Mouse (Mus musculus): ENCODE measurements around the gene Eif3i. TPM values are rescaled to one million over a fixed set of nuclear protein-coding genes. Genes with fewer than 3 reads are reported as not detected.
"Not testable (repeated sequence)": the region's sequence is repeated elsewhere in the genome, so short reads cannot be mapped to it uniquely, and the experiment has no call there.

Eif3i gene
- total RNA-seq, 4 experiments from 2014 or later, result 174 to 190 (median 182) TPM

DNA sequence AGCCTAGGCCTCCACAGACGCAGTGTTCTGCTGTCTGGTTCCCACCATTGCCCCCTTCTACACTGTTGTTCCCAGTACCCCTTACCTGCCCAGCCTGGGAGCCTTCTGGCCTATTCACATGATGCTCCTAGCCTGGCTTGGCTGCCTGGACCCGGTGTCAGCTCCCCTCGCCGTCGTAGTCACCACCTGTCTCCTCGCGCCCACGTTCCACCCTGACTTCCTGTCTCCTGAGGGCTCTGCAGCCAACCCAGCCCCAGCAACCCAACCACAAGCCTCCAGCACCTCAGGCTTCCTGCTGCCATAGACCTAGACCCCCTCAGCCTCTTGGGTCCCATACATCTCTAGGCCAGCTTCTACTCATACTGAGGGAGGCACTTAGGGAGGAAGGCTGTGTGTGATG is 27.0 kb downstream of the Eif3i start, which contains the start of gene Lck:
Gene Lck, minus strand, starts transcription at position 212 of the 400 bp plus-strand sequence.
- no peak for DNase-seq

DNA sequence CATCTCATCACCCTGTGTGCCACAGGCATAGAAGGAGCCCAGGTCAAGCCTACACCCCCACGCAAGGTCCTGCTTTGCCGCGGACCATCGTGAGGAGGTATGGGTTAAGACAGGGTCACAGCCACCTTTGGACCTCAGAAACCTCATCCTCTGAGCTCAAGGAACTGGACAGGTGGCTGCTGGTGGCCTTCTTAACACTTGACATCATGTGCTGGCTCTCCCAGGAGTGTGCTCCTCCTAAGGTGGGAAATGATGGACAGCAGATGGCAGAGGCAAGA is 27.4 kb downstream of the Eif3i start:
- DNase-seq, result no peak

DNA sequence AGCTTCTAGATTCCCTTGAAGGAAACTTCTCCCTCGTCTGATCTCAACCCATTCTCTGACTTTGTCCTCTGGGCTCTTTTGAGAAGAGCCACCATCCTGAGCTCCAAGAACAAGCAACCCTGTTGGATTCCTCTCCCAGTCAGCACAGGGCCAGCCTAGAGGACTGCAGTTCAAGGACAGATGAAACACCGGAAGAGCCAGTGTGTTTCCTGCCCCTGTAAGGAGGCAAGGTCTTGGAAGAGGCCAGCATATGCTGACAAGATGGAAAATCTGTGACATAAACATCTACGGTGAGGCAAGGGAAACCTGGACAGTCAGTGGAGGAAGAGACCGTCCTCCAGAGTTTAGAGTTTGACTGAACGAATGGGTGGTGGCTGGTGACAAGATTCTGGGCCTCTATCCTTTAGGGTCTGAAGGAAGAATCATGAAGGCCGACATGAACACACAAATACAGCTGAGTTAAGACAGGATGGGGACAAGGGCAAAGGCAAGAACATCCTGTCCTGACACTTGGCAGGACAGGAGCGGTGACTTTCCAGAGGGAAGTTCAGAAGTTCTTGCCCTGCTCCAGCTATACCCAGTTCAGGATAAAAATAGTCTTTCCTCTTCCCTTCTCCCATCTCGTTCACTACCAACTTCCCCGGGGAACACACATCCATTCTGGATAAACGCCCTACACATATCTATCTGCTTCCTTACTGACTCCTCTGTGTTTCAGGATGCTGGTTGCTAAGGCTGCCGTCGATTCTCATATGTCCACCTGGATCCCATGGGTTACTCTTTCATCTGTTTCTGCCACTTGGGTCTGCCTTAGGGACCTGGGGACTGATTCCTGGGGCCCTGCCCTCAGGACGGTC is 28.0 kb downstream of the Eif3i start:
- DNase-seq, result no peak

DNA sequence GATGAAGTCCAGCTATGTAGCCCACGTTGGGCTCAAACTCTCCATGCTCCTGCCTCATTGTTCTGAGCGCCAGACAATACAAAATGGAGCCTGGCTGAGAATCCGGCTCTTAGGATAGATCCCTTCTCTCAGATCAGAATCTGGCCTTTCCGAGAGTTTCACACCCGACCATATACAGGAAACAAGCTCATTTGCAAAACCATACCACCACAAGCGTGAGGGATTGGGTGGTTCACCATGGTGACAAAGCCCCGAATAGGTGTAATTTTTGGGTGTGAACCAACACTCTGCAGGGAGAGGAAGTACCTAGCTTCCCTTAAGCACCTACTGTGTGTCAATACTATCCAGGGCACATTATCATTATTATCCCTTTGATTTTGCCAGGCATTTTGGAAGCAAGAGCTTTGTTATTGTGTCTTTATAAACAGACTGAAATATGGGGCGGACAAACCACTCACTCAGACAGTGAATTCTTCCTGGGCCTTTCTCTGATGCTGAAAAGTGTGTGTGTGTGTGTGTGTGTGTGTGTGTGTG is 28.8 kb downstream of the Eif3i start:
- no peak for DNase-seq

DNA sequence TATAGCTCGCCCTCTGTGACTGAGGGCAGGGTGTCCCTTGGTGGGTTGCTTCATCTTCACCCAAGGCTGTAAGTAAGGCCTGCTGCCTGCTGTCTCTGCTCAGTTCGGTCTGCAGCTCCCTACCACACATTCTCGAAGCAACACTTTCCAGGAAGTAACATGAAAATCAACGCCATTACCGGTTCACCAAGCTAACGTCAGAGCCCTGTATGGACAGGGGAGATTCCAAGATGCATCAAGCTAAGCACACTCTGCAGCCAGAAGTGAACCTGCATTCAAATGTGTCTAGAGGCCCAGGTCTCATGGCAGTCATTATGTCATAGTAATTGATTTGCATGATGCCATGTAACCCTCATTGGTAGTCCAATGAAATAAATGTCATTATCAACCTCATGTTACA is 30.4 kb downstream of the Eif3i start:
- no peak for DNase-seq

DNA sequence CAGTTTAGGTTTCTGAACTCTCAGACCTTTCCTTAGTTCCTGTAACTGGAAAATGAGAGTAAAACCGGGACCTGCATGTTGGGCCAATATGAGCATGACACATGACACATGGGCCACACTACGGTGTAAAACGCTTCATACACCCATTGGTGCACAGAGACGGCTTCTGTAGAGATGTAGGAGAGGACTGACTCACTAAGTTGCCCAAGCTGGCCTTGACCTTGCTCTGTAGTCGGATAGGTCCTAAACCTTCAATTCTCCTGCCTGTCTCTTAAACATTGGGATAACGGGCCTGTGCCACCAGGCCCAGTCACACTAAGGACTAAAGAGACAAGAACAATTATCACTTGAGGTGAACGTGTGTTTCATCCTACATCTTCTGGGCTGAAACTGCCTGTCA is 32.1 kb downstream of the Eif3i start:
- DNase-seq, result no peak

DNA sequence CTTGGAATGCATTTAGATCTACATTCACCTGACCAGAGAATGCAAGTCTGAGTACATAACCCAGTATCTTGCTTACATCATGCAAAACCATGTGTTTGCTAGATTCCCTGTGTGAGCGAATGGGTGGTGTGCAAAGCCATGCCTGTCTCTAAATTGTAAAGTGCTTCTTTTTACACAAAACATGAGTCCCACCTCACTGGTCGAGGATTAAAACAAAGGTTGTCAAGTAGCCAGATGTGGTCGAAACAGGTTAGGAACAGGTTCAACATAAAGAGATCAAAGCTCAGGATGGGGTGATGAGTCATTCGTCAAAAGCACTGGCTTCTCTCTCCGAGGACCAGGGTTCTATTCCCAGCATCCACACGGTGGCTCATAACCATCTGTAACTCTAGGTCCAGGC is 35.3 kb downstream of the Eif3i start:
- DNase-seq, result no peak

DNA sequence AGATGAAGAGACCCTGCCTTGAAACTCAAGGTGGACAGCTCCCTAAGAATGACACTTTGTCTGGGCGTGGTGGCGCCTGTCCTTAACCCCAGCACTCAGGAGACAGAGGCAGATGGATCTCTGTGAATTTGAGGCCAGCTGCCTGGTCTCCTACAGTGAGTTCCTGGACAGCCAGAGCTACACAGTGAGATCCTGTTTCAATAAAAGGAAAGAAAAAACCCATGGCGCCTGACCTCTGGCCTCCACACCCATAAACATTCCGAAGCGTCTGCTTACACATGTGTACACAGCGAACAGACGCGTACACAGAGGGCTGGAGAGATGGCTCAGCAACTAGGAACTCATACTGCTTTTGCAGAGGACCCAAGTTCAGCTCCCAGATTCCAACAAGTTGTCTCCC is 36.7 kb downstream of the Eif3i start:
- no peak for DNase-seq

DNA sequence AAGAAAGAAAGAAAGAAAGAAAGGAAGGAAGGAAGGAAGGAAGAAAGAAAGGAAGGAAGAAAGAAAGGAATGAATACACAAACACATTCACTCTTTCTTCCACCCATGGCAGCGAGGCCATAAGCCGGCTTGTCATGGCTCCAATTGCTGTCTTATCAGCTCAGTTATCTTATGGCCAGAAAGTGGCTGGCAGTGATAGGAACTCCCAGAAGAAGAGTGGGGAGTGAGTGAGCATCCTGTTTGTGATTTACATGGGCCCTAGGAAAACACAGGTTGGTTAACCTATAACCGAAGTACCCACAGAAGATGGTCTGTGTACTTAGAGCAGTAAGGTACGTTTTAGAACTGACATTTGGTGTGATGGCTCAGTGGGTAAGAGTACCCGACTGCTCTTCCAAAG is 39.3 kb downstream of the Eif3i start:
- no peak for DNase-seq

DNA sequence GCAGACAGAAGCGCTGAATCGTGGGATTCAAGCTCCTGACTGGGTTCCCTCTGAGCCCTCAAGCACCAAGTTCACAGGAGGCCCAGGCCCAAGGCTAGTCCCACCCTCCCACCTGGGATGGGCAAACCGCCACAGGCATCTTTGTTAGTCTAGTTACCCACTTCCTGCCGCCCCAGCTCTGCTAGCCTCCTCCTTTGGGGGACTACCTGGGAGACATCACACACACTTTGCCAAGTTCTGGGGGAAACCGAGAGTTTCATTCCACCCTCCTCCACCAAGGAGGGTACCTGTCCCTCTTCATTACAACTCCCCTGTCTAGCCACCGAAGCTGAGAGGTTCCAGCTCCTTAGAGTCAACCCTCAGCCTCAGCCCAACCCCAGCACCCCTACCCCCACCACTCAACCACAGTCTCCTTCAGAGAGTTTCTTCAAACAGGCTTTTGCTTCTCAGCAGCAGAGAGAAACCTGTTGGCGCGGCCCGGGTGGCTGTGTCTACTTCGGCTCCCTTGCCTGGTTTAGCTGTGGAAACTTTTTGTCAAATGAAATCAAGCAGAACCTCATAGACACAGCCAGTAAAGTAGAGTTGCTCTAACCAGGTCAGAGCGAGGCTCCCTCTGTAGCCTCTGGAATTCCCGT is 42.0 kb downstream of the Eif3i start:
- no peak for DNase-seq

DNA sequence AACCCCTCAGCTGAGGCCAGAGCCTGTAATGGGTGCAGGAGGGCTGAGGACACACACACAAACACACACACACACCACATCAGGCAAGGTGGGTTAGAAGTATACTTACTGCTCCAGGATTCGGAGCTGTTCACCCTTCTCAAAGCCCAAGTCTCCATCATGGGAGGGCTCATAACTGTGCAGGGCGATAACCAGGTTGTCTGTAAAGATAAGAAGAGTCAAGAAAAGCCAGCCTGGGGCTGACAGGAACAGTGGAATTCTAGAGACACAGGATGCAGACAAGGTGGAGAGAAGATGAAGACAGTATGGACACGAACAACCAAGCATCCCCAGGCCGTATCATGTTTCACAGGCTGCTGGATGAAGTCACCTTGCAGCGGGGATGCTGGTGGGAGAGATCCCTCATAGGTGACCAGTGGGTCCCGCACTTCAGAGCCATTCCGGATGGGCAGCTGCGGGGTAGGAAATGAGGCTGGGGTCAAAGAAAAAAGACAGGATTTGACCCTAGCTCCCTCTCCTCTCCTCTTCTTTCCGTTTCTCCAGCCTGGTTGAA is 43.1 kb downstream of the Eif3i start:
- no peak for DNase-seq

DNA sequence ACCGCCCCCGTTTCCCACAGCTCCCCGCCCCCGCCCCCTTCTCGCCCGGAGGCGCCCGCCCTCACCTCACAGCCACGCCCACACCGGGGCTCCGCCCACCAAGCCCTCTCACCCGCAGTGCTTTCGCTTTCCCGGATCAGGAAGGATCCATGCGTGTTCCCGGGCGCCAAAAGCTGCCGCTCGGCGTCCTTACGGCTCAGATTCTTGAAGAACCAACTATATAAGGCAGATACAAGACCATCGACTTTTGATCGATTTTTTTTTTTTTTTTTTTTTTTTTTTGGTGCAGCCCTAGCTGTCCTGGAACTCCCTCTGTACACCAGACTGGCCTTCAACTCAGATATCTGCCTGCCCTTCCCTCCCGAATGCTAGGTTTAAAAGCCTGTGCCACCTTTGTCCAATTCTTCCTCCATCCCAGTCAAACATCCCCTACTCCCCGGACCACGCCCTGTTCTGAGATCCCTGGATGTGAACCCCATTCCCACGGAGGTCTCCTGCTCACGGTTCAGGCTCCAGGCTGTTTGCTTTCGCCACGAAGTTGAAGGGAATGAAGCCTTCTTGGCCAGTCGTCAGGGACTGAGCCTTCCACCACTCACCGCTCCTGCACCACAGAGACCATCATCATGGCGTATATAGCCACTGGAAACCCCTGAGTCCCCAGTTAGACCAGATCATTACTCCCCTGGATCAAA is 43.8 kb downstream of the Eif3i start:
- peak; percentile 85 for DNase-seq

DNA sequence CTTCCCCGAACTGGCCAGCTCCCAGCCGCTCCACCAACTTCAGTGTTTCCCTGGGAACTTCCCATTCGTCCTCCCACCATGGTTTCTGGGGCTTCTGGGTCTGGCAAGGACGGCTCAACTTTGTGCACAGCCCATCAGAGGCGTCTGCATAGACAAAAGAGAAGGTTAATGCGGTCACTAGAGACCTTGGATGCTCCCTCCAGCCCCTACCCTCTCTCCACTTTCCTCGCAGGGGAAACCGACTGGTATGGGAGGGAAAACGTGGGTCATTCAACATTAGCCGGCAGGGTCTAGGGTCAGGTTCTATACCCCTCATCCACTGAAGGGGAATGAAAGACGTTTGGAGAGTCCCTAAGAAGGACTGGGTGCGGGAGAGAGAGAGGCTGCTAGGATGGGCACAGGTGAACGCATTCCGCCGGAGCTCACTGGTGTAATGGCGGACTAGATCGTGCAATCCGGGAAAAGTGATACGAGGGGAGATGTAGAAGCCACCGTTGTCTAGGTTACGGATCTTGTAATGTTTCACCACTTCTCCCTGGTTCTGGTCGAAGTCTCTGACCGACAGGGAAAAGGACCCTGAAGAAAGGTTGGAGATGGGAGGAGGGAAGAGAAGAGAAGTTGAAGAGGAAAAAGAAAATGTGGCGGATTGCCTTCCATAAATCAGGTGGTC is 44.5 kb downstream of the Eif3i start:
- no peak for DNase-seq

DNA sequence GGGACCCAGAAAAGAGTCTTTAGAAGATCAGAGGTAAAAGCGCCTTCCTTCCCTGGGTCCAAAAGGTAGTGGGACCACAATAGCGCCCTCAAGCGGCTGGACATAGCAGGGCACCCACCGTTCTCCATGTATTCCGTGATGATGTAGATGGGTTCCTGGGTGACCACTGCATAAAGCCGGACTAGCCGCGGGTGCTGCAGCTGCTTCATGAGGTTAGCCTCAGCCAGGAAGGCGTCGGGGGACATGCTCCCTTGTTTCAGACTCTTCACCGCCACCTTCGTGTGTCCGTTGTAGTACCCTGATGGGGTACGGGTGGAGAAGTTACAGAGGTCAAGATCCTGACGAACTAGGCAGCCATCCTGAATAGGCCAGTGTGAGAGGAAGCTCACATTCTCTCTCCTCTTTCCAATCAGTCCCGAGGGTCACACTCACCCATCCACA is 45.0 kb downstream of the Eif3i start:
- peak; percentile 56 for DNase-seq

DNA sequence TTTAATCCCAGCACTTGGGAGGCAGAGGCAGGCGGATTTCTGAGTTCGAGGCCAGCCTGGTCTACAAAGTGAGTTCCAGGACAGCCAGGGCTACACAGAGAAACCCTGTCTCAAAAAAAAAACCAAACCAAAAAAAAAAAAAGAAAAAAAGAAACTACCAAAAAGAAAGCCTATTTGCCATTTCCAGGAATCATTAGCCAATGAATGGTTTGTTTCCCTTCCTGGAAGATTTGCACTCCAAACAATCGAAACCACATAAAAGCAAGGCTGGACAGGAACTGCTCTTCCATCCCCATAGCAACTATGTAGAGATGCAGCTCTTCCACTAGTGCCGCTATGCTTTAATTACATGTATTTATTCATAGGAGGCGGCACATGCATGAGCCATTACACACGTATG is 45.9 kb downstream of the Eif3i start:
- not testable (repeated sequence) for DNase-seq

DNA sequence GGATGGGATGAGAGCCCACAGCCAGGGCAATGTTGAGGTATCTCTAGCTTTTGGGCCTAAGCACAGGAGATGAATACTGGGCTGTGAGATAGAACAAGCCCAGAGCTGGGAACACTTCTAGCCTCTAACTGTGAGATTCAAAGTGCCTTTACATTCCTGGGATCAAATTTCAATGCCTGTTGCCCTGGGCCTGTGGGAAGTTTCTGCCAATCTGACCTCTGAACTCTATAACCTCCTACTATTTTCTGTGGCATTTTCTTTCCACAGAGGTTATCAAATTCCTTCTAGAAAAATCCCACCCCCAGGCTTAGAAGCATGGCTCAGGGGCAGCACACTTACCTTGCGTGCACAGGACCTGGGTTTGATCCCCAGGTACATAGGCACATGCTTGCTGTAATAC is 50.2 kb downstream of the Eif3i start:
- no peak for DNase-seq

DNA sequence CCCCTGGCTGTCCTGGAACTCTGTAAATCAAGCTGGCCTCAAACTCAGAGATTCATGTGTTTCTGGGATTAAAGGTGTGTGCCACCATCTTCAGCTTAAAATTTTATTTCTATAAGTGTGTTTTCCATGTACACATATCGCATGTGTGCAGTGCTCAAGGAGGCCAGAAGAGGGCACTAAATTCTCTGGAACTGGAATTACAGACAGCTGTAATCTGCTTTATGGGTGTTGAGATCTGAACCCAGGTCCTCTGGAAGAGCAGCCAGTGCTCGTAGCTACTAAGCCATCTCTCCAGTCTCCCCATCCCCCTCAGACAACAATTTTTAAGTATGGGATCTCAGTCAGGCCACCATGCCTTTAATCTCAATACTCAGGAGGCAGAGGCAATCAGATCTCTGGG is 51.1 kb downstream of the Eif3i start:
- DNase-seq, result no peak

DNA sequence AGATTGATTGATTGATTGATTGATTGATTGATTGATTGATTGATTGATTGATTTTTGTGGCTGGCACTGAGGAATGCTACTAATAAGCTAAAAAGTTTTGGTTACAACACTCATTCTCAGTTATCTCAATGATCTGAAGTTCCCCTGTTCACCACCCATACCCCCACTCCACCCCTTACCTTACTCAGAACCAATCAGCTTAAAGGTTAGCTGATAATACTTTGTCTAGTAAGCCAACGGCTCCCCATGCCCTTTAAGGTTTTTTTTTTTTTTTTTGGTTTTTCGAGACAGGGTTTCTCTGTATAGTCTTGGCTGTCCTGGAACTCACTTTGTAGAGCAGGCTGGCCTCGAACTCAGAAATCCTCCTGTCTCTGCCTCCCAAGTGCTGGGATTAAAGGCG is 52.8 kb downstream of the Eif3i start:
- DNase-seq, result not testable (repeated sequence)

DNA sequence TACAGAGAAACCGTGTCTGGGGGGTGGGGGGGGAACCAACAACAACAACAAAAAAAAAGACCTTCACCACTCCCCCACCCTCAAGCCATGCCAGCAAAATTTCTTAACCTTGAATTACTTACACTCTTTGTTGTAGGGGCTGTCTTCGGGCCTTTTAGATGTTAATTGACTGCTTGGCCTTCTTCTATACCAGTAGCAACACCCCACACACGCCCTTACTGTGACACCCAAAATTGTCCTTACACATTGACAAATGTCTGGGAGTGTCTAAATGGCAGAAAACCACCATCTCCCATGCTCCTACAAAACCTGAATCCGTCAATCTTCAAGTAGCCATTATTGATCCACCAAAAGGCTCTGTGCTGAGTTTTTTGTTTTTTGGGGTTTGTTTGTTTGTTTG is 56.3 kb downstream of the Eif3i start:
- DNase-seq, result no peak

DNA sequence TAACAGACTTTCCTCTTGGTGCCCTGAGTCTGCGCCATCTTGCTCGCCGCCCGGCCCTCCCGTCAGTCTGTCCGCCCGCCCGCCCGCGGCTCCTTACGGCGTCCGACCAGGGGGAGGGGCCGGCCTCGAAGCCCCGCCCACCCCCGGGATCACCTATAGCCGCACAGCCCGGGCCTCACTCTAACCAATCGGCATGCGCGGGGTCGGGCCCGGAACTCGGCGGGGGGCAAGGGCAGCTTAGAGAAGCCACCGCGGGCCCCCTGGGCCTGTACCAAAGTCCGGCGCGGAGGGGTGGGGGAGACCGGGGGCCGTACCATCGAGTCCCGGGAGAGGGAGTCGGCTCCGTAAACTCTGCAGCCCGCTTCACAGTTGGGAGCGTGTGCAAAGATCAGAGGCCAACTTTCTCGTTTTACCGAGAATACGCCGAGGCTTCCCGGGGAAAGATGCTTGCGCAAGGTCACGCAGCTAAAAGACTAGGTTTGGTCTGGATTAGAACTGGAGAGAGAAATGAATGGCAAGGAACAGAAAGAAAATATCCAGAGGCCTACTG is 57.8 kb downstream of the Eif3i start, which contains the start of gene Hdac1:
Gene Hdac1, minus strand, starts transcription at position 122 of the 550 bp plus-strand sequence.
- DNase-seq, result peak; percentile 96

Data from adrenal gland, adult 8-10 months (tissue).